Mouse (Mus musculus): Measurements from ENCODE around the gene Rnf152.

Rnf152 gene

DNA sequence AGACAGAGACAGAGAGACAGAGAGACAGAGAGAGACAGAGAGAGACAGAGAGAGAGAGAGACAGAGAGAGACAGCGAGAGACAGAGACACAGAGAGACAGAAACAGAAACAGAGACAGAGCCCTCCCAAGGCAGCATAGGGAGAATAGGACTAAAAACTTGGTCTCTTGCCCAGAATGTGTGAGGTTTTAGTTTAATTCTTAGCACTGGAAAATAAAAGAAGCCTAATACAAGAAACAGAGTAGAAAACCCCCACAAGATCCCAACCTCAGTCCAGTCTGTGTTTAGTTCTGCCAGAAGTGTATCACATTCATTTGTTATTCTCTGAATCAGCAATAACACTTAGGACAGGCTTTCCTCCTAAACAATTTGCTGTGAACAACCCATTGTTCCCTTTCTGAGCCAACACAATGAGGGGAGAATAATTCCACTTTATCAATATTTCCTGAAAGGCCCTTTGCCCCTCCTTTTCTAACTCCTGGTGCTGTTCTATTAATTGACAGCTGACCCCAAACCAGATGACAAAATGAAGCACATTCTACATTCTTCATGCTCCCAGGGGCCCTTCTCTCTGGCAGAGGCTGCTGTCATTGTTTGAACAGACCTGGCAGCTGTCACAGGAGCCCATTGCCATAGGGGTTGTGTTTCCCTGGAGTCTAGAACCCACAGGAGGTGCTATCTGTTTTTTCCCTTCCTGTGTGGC is 44.5 kb downstream of the Rnf152 start:
- DNase-seq: no peak

DNA sequence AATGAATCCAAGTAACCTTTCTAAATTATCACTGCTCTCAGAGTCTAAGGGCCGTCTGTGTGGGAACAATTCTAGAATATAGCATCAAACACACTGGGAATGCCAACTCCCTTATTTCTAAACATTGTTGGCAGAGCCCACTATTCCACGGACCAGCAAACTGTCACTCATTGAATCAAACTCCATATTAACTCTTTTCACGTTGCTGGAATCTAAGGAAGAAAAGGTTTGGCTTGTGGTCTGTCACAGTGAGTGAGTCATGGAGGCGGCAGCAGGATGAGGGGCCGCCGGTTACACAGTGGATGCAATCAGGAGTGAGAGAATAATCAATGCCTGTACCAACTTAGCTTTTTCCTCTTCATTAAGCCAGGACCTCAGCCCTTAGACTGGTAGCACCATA is 54.3 kb downstream of the Rnf152 start:
- DNase-seq: no peak

DNA sequence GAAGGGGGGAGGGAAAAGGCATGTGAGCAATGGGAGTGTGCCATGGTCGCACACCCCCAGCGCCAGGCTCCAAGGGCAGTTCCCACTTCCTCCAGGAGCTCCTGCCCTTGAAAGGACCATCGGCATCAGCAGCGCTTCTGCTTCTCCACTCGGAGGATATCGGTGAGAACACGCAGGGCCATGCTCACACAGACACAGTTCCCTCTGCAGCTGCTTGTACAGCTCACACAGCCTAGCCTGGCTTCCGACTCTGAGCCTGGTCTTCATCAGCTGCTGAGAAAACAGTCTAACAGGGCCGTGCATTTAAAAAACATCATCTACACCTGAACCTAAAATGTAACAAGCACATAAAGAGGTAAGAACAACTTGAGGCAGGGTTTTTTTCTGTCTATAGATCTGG is 54.7 kb downstream of the Rnf152 start:
- peak; percentile 11 to 34 for DNase-seq

- no peak for DNase-seq
Observed at GRCm38 (mm10) chr1:105291859-105292258, 64.7 kb downstream of the Rnf152 start.

- no peak for DNase-seq
Observed at GRCm38 (mm10) chr1:105287536-105287935, 69.0 kb downstream of the Rnf152 start.

- DNase-seq: no peak
Observed at GRCm38 (mm10) chr1:105286906-105287305, 69.6 kb downstream of the Rnf152 start.

DNA sequence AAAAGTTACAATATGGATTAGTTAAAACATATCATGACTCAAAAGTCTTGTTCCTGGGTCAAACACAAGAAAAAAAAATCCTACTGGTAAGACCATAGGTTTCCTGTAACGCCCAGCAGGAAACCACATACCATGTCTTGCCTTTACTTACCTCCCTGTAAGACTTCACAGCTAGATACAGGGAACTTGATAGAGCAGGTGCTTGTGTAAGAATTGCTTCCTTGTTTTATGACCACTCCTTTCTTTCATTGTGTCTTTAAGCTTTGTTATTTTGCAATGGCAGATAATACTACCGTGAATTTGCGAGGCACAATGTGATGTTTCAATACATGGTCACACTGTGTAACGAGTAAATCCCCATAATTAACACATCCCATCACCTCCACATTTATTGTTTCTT is 71.5 kb downstream of the Rnf152 start:
- DNase-seq: no peak

DNA sequence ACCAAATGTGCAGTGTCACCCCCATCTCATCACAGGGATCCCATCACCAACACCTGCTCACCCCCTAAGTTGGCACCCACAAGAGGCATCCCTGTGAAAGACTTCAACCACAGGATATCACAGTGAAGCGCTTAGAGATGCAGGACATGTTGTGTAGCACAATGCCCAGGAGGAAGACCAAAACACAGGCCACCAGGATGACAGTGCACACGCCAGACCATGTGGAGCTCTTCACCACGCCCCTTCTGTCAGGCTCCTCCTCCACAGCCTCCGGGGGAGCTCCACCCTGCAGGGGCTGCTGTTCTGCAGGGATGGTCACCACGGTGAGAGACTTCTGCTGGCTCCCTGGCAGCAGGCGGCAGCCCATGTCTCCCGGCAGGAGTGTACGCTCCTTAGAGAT is 72.4 kb downstream of the Rnf152 start:
- DNase-seq: no peak

GRCm38 (mm10) chr1:105281277-105281676 is 75.2 kb downstream of the Rnf152 start:
- no peak for DNase-seq

DNA sequence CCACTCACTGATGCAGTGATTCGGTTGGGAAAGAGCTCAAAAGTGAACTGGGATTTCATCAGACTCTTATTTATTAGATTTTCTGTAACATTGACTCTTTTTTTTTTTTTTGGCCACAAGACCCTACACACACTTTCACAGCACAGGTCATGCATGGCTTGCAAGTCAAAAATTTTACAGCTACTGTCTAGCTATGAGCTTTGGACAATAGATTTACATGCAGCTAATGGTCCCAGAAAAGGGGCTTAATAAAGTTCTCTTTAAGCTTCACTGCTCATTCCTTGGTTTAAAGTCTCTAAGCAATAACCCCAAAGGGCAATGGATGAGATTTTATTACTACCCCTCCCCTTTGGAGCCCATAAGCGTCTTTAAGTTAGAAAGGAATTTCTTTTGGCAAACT is 76.3 kb downstream of the Rnf152 start:
- DNase-seq: no peak

- no peak for DNase-seq
Observed at GRCm38 (mm10) chr1:105274500-105275194, 81.9 kb downstream of the Rnf152 start.

DNA sequence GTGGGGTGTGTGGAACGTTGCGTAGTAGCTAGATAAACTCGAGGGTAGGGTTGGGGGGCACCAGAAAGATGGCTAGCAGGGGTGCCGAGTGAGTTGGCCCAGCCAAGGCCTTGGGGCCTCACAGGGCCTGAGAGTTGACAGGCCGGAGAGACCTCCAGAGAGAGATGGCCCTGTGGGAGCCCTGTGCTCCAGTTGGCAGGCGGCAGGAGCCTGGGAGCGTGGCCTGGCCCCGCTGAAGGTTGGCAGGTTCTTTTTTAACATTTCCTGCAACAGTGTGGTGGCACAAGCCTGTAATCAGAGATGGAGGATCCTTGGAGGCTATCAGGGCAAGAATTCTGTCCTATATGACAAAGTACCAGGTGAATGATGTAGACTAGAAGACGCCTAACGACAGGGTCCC is 85.4 kb downstream of the Rnf152 start:
- DNase-seq: no peak

DNA sequence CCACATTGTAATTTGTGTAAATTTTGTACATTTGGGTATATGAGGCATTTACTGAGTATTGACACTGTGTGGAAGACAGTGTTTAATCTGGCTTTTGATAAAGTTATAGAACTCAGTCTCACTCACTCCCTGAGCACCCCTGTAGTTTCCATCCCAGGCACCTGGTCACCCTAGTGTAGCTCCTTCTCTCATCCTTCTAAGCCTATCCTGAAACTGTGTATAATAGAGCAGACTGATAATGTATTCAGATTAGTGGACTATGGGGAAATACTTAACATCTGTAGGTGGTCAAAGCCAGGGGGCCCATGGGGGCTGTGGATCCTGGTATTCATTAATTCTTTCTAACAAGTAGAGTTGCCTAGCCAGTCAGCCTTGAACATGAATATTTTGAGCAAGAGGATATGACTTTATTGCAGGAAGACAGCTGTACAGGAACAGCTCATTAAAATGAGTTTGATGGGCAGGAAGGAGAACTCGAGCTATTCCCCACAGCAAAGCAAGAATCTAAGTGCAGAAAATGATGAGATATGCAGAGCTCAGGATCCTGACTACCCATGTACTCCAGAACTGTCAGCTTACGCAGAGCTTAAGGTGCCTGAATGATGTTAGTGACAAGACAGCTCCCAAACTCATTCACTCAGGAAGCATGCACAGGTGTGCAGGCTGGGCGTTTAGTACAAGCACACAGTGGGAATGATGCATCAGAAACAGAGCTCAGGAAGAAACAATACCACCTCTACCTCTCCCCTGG is 93.1 kb downstream of the Rnf152 start:
- DNase-seq: no peak

- DNase-seq: no peak
Observed at GRCm38 (mm10) chr1:105260200-105260599, 96.3 kb downstream of the Rnf152 start.

DNA sequence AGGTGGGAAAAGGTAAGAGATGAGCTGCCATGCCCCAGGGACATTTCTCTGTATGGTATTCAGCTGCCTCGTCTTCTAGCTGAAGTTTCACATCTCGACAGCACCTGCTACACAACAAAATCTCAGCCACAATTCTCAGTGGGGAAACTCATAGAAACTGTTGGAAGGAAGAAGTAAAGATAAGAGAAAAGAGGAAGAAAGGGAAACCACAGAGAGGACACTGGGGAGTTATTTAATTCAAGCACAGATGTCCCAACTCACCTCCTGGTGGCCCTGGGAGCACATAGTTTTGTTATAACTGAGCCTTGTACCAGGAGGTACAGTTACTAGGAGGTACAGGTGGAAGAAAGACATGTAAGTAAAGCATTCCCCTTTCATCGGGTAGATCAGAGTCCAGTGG is 99.3 kb downstream of the Rnf152 start:
- no peak for DNase-seq

DNA sequence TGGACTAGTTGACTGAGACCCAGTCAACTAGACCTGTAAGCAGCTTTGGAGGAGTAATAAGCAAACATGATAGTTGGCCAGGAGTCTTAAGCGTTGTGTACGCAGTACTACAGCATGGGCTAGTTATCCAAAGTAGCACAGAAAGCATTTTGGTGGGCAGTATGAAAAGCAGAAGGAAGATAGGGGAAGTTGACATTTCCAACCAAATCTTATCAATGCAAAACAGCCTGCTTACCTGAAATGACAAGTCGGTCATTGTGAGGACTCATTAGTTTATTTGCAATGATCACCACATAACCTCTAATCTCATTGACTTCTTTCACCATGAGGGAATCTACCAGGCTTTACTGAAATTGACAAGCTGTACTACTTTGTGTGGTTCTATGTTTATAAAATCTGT is 107.3 kb downstream of the Rnf152 start:
- DNase-seq: no peak

DNA sequence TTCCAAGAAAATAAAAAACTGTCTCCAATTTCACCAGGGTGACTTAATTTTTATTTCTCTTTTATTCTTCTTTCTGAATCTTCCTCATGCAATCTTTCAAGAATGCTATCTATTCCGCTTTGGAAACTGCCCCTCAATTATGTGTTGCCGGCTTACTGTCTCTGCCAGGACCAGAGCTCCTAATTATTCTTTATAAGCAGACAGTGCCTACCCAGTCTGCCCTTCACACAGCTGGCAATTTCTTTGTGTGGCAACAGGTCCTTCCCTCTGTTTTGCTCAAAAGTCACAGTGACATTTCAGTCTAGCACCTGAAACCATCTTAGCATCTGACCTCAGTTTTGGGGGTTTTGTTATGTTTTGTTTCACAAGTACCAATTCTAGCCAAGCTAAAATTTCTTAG is 109.9 kb downstream of the Rnf152 start:
- no peak for DNase-seq

GRCm38 (mm10) chr1:105246075-105246574 is 110.4 kb downstream of the Rnf152 start:
- DNase-seq: no peak

GRCm38 (mm10) chr1:105243359-105244142 is 113.0 kb downstream of the Rnf152 start:
- no peak for DNase-seq

- no peak for DNase-seq
Observed at GRCm38 (mm10) chr1:105240185-105240584, 116.3 kb downstream of the Rnf152 start.
